Mouse (Mus musculus): ENCODE measurements at regions not wholly inside any gene's neighbourhood (a gene's known extent, or its start where the extent isn't known, plus 50 kb on each side); places are given as distances from the start of the nearest gene placed in this dataset.

- DNase-seq (ENCODE audit: low read depth), result no peak
Observed at GRCm38 (mm10) chr3:118248768-118249167, 313.2 kb upstream of the Dpyd start.

DNA sequence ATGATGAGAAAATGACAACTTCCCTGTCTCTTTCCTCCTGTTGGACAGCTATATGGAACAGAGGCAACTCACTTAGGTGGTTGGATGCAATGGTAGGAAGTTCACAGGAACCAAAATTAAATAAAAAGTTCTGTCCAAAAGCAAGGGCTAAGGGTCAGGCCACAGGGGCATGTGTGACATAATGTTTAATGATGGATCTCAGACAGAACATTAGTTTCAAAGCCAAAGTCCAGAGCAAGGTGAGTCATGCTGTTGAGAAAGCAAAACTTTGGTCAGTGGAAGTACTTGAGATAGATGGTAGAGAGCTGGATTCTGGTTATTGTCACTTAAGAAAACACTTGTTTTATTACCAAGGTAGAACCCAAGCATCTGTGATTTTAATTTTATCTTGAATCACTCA, 286.0 kb upstream of the Dpyd start:
- DNase-seq (ENCODE audit: low read depth), result peak; percentile 4

- DNase-seq (ENCODE audit: low read depth), result no peak
Observed at GRCm38 (mm10) chr3:118278274-118278673, 283.7 kb upstream of the Dpyd start.

DNA sequence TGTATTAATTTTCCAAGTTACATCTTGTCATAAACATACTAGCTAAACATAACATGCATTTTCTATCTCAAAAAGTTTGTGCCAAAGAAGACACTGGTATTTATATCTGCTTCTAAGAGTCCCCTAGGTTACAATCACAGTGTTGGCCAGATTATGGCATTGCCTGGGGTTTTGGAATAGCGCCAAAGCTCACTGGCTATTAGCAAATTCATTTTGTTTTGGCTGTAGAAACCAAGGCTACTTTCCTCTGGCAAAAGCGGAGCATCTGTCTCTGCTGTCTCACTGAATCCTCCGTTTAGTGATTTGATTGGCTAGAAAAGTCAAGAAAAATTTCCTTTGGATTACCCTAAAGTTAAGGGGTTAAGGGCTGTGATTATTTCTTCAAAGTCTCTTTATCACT, 275.0 kb upstream of the Dpyd start:
- DNase-seq (ENCODE audit: low read depth), result no peak

GRCm38 (mm10) chr3:118325111-118325510, 236.8 kb upstream of the Dpyd start:
- DNase-seq (ENCODE audit: low read depth), result no peak

- no peak for DNase-seq (ENCODE audit: low read depth)
Observed at GRCm38 (mm10) chr3:118328237-118328636, 233.7 kb upstream of the Dpyd start.

GRCm38 (mm10) chr3:118329132-118329674, 232.7 kb upstream of the Dpyd start:
- DNase-seq (ENCODE audit: low read depth), result no peak

DNA sequence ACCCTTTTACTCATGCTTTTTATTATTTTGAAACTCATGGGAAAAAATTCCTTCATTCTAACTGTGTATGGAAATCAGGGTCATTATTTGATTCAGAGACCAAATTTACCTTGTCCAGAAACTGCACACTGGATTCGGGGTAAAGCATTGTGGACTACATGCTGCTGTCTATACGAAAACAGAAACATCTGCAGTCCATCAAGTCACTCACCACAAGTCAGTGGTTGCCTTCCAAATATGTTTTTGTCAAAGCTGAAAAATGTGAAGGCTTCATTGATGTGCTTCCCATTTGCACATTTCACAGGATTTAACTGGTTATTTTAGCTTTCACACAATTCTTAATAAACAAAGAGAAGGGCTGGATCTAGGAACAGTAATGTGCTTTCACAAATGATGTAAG, 230.4 kb upstream of the Dpyd start:
- DNase-seq (ENCODE audit: low read depth), result peak; percentile 27

DNA sequence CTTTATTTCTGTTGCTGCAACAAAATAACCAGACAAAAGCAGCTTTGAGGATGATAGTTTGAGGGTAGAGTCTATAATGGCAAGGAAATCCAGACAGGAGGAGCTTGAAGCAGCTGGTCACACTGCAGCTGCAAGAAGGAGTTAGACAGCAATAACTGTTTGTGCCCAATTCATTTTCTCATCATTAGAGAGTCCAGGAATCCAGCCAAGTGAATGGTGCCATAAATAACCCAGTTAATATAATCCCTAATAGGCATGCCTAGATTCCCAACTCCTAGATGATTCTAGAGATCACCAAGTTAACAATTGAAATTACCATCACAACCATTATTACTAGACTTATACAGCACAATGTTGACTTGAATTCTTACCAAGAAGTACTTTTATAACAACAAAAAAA, 223.2 kb upstream of the Dpyd start:
- DNase-seq (ENCODE audit: low read depth), result no peak

GRCm38 (mm10) chr3:118361741-118362141, 200.2 kb upstream of the Dpyd start:
- peak; percentile 12 for DNase-seq (ENCODE audit: low read depth)

All from fibroblast of lung, adult 2 months (primary cell).